Mouse (Mus musculus) spleen, adult 2 months (tissue): ENCODE measurements around the gene Zfp750. TPM values are rescaled to one million over a fixed set of nuclear protein-coding genes. Genes with fewer than 3 reads are reported as not detected.

Source experiments
- DNase-seq, 2 experiments: peaks; one replicate each; pipeline versions ENCODE4 v3.0.0 to v3.0.0-alpha.2; 2012 to 2021; ENCODE audit warnings: low spot score in 2 of 2, low read depth in 1 of 2
- H3K27ac ChIP-seq: fragments of 200-500 bp; 2 replicates; pipeline ENCODE4 v1.5.1; 2012; ENCODE audit warnings: low read length, inconsistent platforms; ENCODE audit not compliant: insufficient read depth
- H3K27me3 ChIP-seq: fragments of 200-500 bp; 2 replicates; pipeline ENCODE4 v1.6.1; 2012; ENCODE audit warnings: mild to moderate bottlenecking, moderate library complexity, low read length, inconsistent platforms; ENCODE audit not compliant: control insufficient read depth, insufficient read depth
- H3K36me3 ChIP-seq: fragments of 200-500 bp; 2 replicates; pipeline ENCODE4 v1.6.1; 2012; ENCODE audit warnings: mild to moderate bottlenecking, low read length, inconsistent platforms; ENCODE audit not compliant: control insufficient read depth, insufficient read depth
- H3K4me1 ChIP-seq: fragments of 200-500 bp; 2 replicates; pipeline ENCODE4 v1.6.1; 2011; ENCODE audit warnings: inconsistent platforms; ENCODE audit not compliant: control insufficient read depth, insufficient read depth, insufficient read length
- H3K4me3 ChIP-seq: fragments of 200-500 bp; 2 replicates; pipeline ENCODE4 v1.5.1; 2011; ENCODE audit warnings: mild to moderate bottlenecking, inconsistent platforms; ENCODE audit not compliant: insufficient read depth, insufficient read length; ENCODE audit errors: extremely low read depth
- CTCF ChIP-seq: fragments of 200-500 bp; IDR thresholded peaks from 2 replicates; pipeline ENCODE4 v1.5.1; 2011; ENCODE audit warnings: mild to moderate bottlenecking, inconsistent platforms; ENCODE audit not compliant: insufficient read depth, insufficient read length, insufficient replicate concordance; ENCODE audit errors: extremely low read depth
- POLR2A ChIP-seq: fragments of 200-500 bp; IDR thresholded peaks from 2 replicates; pipeline ENCODE4 v1.6.1; 2011; ENCODE audit warnings: low read depth, low read length, inconsistent platforms
- WGBS: fragments of 180-500 bp; shearing (Covaris S2); methylation state at CpG from one replicate; pipeline ENCODE4 v1.1.7; 2018; 5-methylcytosine and 5-hydroxymethylcytosine counted together
- polyA plus RNA-seq: library from polyadenylated mRNA; depleted of rRNA; stranded (reverse); fragments of >200 nt; gene quantifications from 2 replicates; pipeline ENCODE4 v1.2.3, GENCODE M21; 2012

Gene Zfp750
- polyA plus RNA-seq, 1 experiment: 0.11 TPM

GRCm38 (mm10) chr11:121502000-121502860 lies 16.9 kb downstream of the Zfp750 start:
- TF ChIP-seq CTCF: no peak
- TF ChIP-seq POLR2A: no peak
- no peaks in the 10 kb centered on the region for H3K4me1 ChIP-seq
- peaks cover 20% of the 10 kb centered on the region for H3K36me3 ChIP-seq
- DNase-seq: no peak
- H3K27me3 ChIP-seq: no peaks in the 10 kb centered on the region
- no peak overlapping the region for H3K27ac ChIP-seq
- H3K4me3 ChIP-seq: no peak overlapping the region
- WGBS: 79% methylated on average over 4 of the region's 4 CpGs

GRCm38 (mm10) chr11:121501525-121501924 lies 17.6 kb downstream of the Zfp750 start:
- 91% methylated on average over 4 of the region's 4 CpGs for WGBS
- H3K27ac ChIP-seq: no peak overlapping the region
- peaks cover 25% of the 10 kb centered on the region for H3K36me3 ChIP-seq
- no peaks in the 10 kb centered on the region for H3K4me1 ChIP-seq
- H3K4me3 ChIP-seq: no peak overlapping the region
- H3K27me3 ChIP-seq: no peaks in the 10 kb centered on the region
- no peak for TF ChIP-seq CTCF
- TF ChIP-seq POLR2A: no peak
- DNase-seq: no peak

GRCm38 (mm10) chr11:121500595-121500994 lies 18.5 kb downstream of the Zfp750 start:
- H3K4me1 ChIP-seq: no peaks in the 10 kb centered on the region
- H3K36me3 ChIP-seq: peaks cover 20% of the 10 kb centered on the region
- H3K4me3 ChIP-seq: no peak overlapping the region
- H3K27ac ChIP-seq: no peak overlapping the region
- no peak for DNase-seq
- TF ChIP-seq CTCF: no peak
- TF ChIP-seq POLR2A: no peak
- no peaks in the 10 kb centered on the region for H3K27me3 ChIP-seq

- no peaks in the 10 kb centered on the region for H3K27me3 ChIP-seq
- H3K4me3 ChIP-seq: no peak overlapping the region
- H3K36me3 ChIP-seq: 0 out of 2 replicates have a peak, but pooled peaks cover 6% of the 10 kb centered on the region
- DNase-seq: no peak
- TF ChIP-seq CTCF (no peak), POLR2A (no peak)
- H3K27ac ChIP-seq: no peak overlapping the region
- H3K4me1 ChIP-seq: no peaks in the 10 kb centered on the region; the same call in 1 of the 2 replicates
Observed at GRCm38 (mm10) chr11:121490651-121491050, 28.5 kb downstream of the Zfp750 start.

- DNase-seq: peak in 1 of 2 experiments; percentile 31
- Histone ChIP-seq H3K36me3 (no peaks in the 10 kb centered on the region; the same call in 1 of the 2 replicates), H3K4me3 (no peak overlapping the region), H3K4me1 (no peaks in the 10 kb centered on the region; the same call in 1 of the 2 replicates), H3K27me3 (no peaks in the 10 kb centered on the region), H3K27ac (no peak overlapping the region)
- WGBS: 27% methylated on average over 9 of the region's 9 CpGs
- TF ChIP-seq CTCF (no peak), POLR2A (no peak)
Observed at GRCm38 (mm10) chr11:121485882-121486281, 33.3 kb downstream of the Zfp750 start.

- TF ChIP-seq CTCF (no peak), POLR2A (no peak)
- 91% methylated on average over 2 of the region's 2 CpGs for WGBS
- Histone ChIP-seq H3K4me1 (no peaks in the 10 kb centered on the region; the same call in 1 of the 2 replicates), H3K4me3 (no peak overlapping the region), H3K36me3 (peaks cover 5% of the 10 kb centered on the region), H3K27me3 (no peaks in the 10 kb centered on the region), H3K27ac (no peak overlapping the region)
- no peak for DNase-seq
Observed at GRCm38 (mm10) chr11:121481129-121481528, 38.0 kb downstream of the Zfp750 start.

- TF ChIP-seq CTCF (no peak), POLR2A (no peak)
- DNase-seq: no peak
- H3K4me3 ChIP-seq: no peak overlapping the region
- peaks cover 5% of the 10 kb centered on the region for H3K36me3 ChIP-seq
- H3K4me1 ChIP-seq: no peaks in the 10 kb centered on the region
- WGBS: 71% methylated on average over 15 of the region's 15 CpGs
- H3K27ac ChIP-seq: no peak overlapping the region
- no peaks in the 10 kb centered on the region for H3K27me3 ChIP-seq
Observed at GRCm38 (mm10) chr11:121479476-121480203, 39.5 kb downstream of the Zfp750 start.
